Mouse (Mus musculus): Measurements from ENCODE around the gene Sec61a1.

Sec61a1 gene

DNA sequence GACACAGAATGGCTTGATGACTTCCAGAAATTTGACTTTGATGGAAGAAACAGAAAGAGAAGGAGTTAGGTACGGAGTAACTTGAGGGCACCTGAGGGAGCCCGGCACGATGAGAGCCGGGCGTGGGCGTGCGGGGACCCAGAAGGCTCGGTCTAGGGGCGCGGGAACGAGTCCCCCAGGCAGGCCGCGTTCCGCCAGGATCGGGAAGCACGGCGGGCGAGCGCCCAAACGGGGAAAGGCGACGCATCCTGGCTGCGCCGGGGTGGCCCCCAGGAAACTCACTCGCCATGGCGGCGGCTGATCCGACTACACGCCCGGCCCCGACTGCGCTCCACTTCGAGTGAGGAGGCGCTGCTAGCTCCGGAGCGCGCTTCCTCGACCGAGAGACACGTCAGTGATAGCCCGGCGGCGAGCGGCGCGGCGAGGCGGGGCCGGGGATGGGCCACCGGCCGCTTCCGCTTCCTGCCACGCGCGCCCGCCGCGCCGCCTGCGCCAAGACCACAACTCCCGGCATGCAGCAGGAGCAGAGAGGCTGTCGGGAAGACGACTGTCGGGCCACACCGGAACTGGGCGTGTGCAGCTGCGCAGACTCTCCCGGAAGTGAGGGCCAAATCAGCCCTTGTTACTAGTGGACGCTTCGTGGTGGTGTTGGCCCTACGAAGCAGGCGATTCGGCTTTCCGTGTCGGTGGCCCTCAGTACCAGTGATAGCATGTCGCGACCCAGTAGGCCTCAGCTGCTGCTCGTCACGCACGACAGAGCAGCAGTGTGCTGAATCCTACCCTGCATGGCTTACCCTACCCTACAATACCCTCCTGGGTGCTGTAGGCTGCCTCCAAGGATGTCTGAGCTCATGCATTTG is at the start of gene Sec61a1:
Sec61a1 (minus strand) TSS at position 502 of the 860 bp plus-strand sequence.
- peak; percentile 99 for DNase-seq (ENCODE audit: low read depth, low spot score)

DNA sequence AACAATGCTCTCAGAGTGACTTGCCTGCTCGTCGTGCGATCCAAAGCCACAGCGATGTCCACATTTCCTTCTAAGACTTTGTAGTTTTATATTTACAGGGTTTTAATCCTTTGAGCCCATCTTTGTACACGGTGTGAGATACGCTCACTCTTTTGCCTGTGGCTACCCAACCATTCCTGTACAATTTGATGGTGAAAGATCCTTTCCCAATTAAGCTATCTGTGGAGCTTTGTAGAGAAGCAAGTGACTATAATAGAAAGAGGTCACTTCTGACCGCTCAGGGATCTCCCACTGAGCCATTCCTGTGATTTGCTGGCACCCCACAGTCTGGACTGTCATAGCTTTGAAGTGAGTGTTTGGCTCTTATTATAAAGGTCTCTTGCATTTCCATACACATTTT is 48.0 kb upstream of the Sec61a1 start:
- DNase-seq (ENCODE audit: low read depth, low spot score) = no peak

DNA sequence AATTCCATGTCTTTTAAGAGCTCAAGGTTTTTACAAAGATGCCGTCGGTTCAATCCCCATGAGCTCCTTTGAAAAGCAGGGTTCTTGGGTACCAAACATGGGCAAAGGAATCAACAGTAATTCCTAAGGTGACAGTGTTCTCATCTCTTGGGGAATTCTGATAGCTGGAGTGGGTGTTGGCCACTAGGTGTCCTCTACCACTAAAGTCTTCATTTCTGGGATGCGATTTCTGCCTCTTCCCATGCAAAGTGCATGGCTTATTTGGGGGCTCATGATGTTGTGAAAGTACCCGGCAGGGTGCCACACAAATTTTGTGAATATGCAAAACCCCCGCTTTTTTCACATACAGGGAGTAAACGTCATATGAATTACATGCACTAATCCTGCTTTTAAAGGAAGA is 46.3 kb upstream of the Sec61a1 start:
- peak; percentile 50 for DNase-seq (ENCODE audit: low read depth, low spot score)

DNA sequence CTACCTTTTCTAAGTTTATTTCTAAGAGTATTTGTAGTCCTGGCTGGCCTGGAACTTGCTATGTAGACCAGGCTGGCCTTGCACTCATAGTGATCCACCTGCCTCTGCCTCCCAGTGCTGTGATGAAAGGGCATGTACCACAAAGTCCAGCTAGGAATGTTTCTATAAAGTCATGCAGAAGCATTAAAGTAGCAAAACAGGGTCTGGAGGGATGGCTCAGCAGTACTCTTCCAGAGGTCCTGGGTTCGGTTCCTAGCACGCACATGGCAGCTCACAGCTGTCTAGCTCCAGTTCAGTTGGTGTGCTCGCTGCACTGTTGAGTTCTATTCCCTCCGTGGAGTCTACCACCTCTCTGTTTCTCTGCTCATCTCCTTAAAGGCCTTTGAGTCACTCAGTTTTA is 41.5 kb upstream of the Sec61a1 start:
- no peak for DNase-seq (ENCODE audit: low read depth, low spot score)

DNA sequence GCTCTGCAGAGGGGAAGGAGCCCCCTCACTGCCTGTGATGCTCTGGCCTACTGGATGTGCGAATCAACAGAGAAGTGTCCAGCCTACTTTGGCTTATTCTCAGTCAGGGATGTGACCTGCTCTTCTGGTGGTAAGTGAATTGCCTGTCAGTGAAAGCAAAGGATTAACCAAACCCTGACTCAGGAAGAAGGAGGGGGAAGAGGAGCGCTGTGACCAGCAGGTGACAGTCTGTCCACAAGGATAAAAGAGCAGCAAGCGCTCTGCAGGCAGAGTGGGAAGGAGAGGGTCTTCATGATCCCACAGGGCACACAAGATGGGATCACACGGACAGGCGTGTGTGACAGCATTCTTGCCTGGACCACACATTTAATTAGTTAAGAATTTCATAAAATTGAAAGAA is 41.0 kb upstream of the Sec61a1 start:
- DNase-seq (ENCODE audit: low read depth, low spot score) = no peak

DNA sequence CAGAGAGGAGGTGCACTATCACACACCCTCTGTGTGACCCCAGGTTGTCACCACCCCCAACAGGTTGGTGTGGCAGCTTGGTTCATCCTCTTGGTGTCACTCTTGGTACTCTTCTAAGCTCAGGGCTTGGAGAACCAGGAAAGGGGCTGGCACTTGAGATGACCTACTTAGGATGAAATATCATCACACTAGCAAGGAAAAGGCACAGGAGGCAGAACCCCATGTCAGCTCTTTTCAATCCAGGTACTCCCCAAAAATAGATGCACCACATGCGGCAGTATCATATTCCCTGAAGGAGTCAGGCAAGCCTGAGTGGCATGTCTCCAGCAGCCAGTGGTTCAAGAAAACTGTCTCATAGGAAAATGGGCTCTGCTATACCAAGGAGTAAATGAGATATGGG is 39.4 kb upstream of the Sec61a1 start:
- DNase-seq (ENCODE audit: low read depth, low spot score) = no peak

DNA sequence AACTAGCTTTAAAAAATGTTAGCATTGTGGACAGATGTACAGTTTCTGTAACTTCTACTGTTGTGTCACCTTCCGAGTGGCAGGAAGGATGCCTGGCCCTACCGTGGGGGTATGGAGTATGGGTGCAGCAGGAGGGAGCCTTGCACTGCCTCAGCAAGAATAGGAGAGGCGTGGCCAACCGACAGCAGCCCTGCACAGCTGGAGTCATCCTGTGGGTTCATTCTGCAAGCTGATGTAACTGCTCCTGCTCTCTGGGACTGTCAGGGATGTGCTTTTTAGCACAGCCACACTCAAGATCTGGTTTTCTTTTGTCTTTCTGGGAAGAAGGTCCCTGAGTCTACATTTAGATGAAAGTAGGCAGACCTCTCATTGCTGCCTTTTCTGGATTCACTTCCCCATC is 38.8 kb upstream of the Sec61a1 start:
- DNase-seq (ENCODE audit: low read depth, low spot score) = peak; percentile 20

DNA sequence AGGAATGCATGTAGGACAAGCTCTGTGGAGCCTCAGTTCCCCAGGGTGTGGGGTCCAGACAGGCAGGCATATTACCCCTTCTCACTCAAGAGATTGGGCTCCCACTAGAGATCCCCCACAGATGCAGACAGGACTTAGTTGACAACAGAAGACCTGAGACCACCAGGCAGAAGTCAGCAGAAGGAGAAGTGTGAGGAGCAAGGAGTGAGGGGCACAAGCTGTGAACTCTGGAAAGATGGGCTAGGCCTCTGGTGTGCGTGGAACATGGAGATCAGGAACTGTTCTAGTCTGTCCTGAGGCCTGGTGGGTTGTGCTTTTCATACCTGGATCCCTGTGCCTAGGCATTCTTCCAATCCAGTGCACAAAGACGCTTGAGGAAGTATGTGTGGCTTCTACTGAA is 31.2 kb upstream of the Sec61a1 start:
- DNase-seq (ENCODE audit: low read depth, low spot score) = no peak

DNA sequence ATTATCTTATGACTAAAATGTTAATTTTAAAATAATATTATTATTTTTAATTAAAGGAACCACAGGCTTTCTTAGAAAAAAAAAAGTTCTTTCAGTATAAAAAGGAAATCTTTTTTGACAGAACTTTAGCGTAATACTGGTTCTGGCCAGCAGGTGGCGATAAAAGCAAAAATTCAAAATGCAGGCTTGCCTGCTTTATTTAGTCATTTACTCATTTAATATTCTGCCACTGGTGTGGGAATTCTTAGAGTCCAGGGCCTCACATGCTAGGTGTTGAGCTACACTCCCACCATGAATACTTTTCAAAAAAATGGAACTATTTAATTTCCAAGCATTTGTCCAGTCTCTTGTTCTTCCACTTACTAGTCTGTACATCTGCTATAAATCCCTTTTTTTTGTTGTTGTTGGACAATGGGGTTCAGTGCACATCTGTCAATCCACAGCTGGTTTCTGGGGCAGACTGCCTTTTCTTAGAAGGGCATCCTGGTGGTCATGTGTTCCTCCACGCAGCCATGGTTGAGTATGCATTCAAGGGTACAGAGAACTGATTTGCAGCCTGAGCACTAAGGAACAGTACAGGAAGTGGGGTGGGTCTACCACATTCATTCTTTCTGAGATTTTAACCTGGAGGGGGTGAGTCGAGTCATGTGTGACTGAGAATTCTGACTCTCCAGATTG is 30.6 kb upstream of the Sec61a1 start:
- DNase-seq (ENCODE audit: low read depth, low spot score) = peak; percentile 84

DNA sequence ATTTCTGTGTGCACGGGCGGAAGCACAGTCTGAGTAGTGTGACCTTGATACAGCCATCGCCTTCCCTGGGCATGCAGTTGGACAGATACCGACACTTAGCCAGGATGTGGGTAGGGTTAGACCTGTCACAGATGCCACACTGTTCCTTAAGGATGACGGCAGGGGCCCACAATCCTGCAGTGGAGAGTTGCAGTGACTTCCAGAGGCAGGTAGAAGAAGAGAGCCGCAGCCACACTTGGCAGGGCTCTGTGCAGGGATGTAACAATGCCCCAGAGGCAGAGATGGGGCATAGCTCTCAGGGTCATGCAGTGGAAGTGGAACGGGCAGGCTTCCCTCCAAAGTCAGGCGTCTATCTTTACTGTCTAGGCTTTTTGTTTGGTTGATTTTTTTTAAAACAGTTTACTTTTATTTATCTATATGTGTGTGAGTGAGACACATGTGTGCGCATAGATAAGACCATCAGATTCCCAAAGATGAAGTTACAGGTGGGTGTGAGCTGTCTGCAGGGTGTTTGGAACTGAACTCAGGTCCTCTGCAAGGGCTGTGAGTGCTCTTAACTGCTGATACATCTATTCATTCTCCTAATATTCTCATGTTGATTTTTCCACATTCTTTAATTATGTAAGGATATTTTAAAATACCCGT is 29.8 kb upstream of the Sec61a1 start:
- DNase-seq (ENCODE audit: low read depth, low spot score) = no peak

DNA sequence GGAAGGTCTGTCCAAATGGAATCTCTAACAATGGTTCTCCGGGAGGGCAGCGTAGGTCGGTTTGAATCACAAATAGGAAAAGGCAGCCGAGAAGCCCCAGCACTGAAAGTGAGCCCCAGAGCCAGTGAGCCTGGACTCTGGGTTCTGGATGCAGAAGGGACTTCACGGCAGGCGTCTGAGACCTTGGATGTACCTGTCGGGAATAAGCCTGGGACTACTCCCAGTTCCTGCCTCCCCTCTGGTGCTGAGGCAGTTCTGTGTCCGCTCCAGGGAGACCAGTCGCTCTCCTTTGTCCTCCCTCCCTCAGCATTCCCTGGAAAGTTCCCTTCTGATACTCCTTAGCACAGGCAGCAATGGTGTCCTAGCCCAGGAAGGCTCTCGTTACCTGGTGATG is 26.7 kb upstream of the Sec61a1 start:
- no peak for DNase-seq (ENCODE audit: low read depth, low spot score)

DNA sequence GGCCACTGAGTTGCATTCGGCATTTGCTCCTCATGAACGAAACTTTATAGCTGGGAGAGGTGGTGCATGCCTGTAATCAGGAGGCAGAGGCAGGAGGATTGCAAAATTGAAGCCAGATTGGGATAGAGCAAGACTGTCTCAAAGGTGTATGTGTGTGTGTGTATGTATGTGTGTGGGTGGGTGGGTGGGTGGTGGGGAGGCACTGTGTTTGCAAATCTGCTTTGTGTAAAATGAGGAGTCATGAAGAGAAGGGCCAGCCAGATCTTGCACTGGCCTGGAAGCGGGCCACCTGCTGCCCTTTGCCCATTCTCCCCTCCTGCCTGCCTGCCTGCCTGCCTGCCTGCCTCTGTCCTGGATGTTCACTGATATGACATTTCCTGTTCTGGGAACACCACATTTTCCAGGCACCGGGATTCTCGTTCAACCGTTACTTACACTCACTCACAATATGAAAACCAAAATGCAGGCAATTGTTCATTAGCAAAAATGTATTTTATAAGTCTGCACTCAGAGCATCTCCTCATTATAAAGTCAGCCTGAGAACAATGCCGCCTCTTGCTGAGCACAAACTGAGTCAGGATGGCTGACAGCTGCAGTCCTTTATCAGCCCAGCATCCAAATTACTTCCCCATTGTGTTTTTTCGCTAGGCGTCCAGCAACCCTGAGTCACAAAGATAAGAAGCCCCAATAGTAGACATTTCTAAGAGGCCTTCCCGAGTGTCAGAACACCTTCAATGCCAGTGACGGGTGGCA is 26.1 kb upstream of the Sec61a1 start:
- DNase-seq (ENCODE audit: low read depth, low spot score) = no peak

DNA sequence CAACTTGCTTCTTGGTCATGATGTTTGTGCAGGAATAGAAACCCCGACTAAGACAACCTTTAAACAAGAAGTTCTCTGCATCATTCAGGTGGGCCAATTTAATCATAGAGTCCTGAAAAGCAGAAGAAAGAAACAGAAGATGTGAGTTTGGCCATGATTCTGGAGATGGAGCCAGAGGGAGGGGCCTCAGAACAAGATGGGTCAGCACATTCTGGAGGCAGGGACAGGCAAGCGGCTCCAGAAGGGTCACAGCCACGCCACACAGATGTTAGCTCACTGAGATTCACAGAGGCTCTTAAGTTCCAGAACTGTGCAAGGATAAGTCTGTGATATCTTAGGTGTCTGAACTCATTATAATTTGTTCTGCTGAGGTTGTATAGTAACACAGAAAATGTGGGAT is 25.5 kb upstream of the Sec61a1 start:
- no peak for DNase-seq (ENCODE audit: low read depth, low spot score)

DNA sequence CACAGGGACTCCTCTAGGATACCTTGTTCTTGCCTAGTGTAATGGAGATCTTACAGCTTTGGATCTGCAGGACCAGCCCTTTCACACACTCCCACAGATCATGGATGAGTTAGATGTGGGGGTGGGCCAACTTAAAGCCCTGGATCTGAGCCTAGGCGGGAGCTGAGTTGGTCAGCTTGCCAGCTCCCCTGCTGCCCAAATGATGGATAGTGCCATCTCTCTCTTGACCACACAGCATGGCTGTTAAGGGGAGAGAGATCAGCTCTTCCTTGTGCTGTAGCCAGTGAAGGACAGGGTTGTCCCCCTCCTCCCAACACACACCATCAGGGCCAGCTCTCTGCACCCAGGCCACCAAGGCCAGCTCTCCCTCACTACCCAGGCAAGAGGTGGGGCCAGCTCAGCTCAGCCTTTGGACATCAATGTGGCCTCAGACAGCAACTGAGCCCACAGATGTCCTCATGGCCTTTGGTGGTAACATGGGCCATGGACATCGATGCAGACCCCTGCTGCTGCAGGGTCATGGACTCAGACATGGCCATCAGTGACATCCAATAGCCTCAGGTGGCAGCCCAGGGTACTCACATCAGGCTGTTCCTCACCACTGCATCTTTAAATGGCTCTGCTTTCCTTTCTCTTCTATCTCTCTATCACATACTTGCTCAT is 21.5 kb upstream of the Sec61a1 start:
- no peak for DNase-seq (ENCODE audit: low read depth, low spot score)

DNA sequence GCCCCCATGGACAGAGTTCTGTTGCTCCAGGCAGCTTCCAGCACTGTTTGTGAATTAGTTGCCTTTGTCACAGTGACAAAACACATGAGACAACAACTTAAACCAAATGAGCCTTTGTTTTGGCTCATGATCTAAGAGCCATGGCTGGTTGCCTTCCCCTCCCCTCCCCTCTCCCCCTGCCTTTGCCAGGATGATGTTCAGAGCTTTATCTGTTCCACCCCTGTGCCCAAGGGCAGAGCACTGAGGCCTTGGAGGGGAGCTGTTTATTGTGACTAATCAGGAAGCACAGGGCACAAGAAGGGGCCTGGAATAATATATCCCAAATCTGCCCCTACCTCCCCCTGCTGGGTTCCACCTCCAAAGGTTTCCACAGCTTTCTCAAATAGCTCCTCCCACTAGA is 11.6 kb upstream of the Sec61a1 start:
- no peak for DNase-seq (ENCODE audit: low read depth, low spot score)

DNA sequence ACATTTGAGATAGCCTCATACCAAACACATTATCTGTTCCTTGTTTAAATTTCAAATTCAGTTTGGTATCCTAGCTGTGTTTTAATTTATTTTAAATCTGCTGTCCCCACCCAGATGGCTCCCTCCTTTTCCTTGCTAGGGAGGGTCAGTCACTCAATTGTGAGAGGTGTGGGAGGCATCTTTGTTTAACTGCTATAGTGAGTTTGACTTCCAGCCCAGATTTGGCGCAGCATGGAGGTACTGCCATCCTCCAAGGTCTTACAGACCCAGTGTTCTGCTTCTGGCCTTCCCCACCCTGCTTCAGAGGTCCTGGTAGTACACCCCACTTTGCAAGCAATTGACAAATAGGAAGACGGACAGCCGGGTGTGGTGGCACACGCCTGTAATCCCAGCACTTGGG is 5.4 kb upstream of the Sec61a1 start:
- no peak for DNase-seq (ENCODE audit: low read depth, low spot score)

DNA sequence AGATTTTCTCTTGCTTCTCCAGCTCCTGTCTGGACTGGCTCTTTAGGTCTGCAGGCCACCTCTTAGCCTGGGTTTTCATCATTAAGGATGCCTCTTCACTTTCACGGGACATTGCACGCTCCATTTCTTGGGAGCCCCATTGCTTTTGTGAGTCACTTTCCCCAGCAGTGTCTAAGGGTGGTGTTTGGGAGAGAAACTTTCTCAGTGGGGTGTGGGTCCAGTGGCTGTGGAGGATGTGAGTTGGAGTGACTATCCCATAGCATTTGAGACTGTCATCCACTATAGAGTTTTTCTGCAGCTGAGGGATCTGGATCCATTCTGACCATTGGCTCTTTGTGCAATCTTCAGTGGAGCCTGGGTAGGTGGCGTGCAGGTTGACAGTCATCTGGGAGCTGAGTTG is 4.7 kb upstream of the Sec61a1 start:
- DNase-seq (ENCODE audit: low read depth, low spot score) = no peak

DNA sequence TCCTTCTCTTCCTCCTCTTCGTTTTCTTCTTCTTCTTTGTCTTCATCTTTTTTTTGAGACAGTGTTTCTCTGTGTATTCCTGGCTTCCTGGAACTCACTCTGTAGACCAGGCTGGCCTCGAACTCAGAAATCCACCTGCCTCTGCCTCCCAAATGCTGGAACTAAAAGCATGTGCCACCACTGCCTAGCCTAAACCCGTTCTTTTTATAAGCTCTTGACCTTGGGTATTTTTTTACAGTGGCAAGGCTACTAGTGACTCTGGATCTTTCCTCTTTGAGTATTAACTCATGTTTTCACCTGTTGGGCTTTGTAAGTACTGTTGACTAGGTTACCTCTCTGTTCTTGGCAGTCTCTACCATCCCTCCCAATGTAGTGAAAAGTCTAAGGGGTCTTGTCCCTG is 4.3 kb upstream of the Sec61a1 start:
- DNase-seq (ENCODE audit: low read depth, low spot score) = no peak

DNA sequence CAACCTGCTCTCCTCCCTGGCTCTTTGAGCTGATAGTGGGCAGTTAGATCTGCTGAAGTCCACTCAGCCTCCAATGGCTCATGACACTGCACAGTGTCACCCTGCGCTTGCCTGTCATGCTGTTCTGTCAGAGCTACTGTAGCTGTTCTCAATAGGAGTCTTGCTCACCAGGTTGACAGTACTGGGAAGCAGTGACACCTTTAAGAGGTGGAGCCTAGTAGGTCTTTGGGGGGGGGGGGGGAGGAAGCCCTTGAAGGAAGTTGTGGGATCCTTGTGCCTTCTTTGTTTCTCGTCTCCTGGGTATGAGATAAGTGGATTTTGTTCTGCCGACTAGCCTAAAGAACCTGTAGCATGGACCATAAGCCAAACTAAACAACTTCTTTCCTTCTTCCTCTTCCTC is 3.9 kb upstream of the Sec61a1 start:
- no peak for DNase-seq (ENCODE audit: low read depth, low spot score)

DNA sequence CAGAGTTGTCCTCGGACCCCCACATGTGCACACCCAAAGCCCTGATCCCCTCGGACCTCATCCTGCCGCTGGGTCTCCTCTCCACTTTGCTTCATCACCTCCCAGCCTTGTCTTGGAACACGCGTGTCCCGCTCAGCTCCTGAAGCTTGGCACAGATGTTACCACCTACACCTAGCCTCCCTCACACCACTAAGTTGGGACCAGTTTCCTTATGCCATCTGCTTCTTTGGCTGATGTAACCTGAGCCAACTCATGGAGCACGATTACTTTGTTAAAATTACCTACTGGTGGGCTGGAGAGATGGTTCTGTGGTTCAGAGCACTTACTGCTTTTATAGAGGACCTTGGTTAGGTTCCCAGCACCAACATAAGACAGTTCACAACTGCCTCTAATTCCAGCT is 3.1 kb upstream of the Sec61a1 start:
- DNase-seq (ENCODE audit: low read depth, low spot score) = no peak

DNA sequence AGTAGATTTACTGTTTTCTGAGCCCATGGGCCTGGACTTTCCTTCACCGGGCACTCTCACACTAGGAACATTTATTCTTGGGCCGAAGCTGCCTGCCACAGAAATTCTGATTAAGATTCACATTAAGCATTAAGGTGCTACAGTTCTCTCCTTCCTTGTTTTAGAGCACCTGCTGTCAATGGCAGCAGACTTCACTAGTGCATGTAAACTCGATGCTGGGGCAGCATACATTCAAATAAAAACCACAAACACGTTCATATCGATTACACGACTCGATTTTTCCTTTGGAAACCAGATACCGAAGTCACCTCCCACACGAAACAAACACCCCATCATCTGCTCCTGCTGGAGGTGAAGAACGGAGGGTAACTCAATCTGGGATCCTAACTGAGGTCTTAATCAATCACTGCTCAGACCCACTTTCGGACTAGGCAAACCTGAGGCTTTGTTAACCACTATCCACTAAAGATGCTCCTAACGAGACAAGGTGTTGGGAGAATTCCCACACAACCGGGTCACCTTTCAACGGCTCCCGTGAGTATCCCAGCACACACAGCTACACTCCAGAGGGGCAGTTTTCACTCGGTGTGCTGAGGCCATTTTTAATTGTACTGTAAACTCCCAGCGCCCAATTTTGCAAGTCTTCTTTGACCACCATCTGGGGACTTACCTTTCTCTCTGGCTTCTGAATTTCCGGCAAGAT is 853 bp downstream of the Sec61a1 start:
- peak; percentile 44 for DNase-seq (ENCODE audit: low read depth, low spot score)
